Mouse (Mus musculus): ENCODE results near the gene Cit. TPM values are rescaled to one million over a fixed set of nuclear protein-coding genes. Genes with fewer than 3 reads are reported as not detected.

Cit gene
- total RNA-seq, 2 experiments from 2014 or later: 55.9 to 66.8 TPM

DNA sequence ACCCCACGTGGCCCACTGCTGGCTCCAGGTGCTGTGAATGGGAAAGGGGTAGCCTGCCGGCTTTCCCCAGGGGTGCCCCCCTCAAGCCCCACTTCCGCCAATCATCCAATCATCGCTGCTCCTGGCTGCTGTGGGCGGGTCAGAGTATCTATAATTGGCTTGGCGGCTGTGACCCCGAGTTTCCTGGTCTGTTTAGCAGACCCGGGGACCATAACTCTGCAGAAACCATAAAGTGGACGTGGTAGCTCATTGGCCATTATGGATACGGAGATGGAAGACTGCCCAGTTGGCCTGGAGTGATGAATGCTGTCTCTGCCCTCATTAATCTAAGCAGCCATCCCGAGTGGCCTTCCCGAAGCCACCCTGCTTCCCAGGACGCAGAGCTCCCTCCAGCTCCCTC lies 158.7 kb downstream of the Cit start:
- DNase-seq (ENCODE audit: extremely low spot score in 1 of 2, low spot score in 1 of 2): no peak

DNA sequence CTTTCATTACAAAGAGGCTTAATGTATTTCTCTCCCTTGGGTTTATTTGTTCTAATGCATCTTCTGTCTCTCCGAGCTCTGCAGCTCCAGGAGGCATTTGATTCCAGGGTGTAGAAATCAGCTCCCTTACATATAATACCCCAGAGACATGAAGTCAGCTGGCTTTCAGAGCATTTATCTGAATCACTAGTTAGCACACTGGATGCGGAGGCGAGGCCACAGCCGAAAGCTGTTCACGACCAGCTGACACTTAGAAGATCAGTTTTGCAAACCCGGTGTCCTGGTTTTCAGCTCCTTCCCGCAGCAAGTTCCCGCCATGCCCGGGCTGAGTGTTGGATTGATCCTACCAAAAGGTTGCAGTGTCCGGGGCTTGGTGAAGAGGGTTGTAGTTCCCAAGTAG lies 159.2 kb downstream of the Cit start:
- peak in 1 of 2 experiments; percentile 11 for DNase-seq (ENCODE audit: extremely low spot score in 1 of 2, low spot score in 1 of 2)

GRCm38 (mm10) chr5:116006324-116007099 lies 161.4 kb downstream of the Cit start:
- no peak for DNase-seq (ENCODE audit: extremely low spot score in 1 of 2, low spot score in 1 of 2)

- DNase-seq (ENCODE audit: extremely low spot score in 1 of 2, low spot score in 1 of 2): no peak
These were observed 162.6 kb downstream of the Cit start for GRCm38 (mm10) chr5:116007723-116008122.

DNA sequence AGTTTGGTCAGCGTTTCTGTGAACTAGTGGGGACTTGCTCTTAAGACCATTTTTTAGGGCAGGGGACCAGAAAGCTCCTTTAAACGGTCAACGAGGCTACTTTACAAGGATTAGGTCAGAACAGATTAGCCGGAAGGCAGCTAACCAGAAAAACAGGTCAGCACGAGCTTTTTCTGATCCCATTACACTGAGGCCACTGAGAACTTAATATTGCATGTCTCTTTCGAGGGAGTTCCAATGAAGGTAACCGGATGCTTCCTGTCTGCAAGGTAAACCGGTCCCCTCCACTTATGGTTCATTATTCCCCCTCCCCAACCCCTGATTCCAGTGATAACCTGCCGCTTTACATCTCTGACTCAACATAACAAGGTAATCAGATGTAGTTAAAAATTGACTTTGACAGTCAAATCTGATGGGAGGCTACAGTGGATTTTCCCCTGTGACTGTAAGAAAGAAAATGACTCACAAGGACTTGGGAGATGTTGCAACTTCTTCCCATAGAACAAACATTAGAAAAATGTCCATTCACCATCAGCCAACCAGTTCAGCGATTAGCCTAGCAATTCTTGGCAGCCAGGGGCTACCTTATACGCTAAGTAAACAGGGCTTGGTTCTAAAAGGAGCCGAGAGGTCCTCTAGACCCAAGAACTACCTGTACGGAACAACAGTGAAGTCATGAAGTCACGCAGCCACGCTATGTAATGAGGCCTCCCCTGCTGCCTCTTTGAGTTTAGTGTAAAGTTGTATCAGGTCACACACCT lies 164.2 kb downstream of the Cit start:
- DNase-seq (ENCODE audit: extremely low spot score in 1 of 2, low spot score in 1 of 2): no peak

GRCm38 (mm10) chr5:116009884-116010627 lies 165.0 kb downstream of the Cit start:
- DNase-seq (ENCODE audit: extremely low spot score in 1 of 2, low spot score in 1 of 2): no peak

- DNase-seq (ENCODE audit: extremely low spot score in 1 of 2, low spot score in 1 of 2): no peak
These were observed 166.6 kb downstream of the Cit start for GRCm38 (mm10) chr5:116011700-116012099.

GRCm38 (mm10) chr5:116012503-116012902 lies 167.4 kb downstream of the Cit start:
- DNase-seq (ENCODE audit: extremely low spot score in 1 of 2, low spot score in 1 of 2): no peak

DNA sequence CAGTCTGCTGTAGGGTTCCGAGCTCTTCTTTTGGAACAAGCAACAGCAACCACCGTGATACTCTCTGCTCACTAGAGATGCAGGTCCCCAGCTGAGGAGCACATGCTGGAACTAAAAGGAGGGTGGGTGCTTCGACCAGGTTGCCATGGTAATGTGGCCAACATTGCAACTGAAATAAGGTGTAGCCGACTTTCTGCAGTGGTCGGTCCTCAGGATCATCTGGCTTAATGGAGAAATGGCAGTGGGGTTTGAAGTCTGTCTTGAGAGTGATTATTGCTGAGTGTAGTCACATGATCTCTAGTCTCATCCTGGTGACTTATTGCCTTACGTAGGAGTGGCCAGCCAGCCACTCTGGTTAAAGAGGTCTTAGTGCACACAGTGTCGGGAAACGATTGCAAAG lies 168.7 kb downstream of the Cit start:
- DNase-seq (ENCODE audit: extremely low spot score in 1 of 2, low spot score in 1 of 2): no peak

DNA sequence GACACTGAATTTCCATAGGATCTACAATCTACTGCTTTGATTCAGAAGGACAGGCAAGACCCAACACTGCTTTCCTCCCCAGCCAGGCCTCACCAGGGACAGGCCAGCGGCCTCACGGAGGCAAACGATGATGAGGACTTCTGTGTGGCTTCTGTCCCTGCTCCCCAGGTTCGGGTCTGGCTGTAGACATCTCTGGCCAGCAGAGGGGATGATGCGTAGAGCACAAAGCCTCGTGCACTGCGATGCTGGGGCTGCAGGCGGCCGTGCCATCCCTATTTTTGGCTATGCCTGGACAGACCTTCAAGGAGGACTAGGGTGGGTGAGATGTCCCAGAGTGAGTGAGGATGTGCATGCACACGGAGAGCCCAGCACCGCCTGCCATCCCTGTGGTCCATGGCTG lies 169.2 kb downstream of the Cit start:
- no peak for DNase-seq (ENCODE audit: extremely low spot score in 1 of 2, low spot score in 1 of 2)

DNA sequence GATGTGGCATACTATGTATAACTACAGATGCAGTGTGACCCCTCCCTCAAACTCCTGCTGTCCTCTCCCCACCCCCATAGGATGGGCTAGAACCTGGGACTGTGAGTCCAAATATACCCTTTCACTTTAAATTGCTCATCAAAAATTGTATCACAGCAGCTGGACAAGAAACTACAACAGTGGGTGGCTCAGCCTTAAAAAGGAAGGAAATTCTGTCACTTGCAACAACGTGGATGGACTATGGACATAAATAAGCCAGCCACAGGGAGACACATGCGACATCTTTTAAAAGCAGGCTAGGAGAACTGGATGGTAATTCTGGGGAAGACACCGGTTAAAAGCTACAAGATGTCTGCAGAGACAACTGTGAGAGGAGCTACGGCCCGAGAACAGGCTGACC lies 171.5 kb downstream of the Cit start:
- no peak for DNase-seq (ENCODE audit: extremely low spot score in 1 of 2, low spot score in 1 of 2)

GRCm38 (mm10) chr5:116017391-116017790 lies 172.3 kb downstream of the Cit start:
- no peak for DNase-seq (ENCODE audit: extremely low spot score in 1 of 2, low spot score in 1 of 2)

- no peak for DNase-seq (ENCODE audit: extremely low spot score in 1 of 2, low spot score in 1 of 2)
These were observed 173.1 kb downstream of the Cit start for GRCm38 (mm10) chr5:116018196-116018595.

DNA sequence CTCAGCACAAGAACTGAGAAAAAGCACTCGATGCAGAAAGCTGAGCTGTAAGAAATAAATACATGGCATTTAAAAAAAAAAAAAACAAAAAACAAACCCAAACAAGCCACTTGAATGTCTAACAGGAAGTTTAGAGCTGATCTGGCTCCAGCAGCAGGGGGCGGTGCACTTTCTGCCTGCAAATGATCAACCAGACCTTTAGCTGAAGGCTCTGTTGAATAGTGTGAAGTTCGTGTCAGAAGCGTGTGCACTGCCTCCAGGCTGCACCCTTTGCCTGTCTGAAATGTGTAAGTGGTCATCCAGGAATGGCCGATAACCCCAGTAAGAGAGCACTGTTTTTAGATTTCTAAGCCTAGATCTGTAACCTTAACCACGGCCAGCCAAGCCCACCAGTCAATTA lies 173.7 kb downstream of the Cit start:
- DNase-seq (ENCODE audit: extremely low spot score in 1 of 2, low spot score in 1 of 2): no peak

GRCm38 (mm10) chr5:116019371-116019770 lies 174.3 kb downstream of the Cit start:
- no peak for DNase-seq (ENCODE audit: extremely low spot score in 1 of 2, low spot score in 1 of 2)

- DNase-seq (ENCODE audit: extremely low spot score in 1 of 2, low spot score in 1 of 2): no peak
These were observed 176.5 kb downstream of the Cit start for GRCm38 (mm10) chr5:116021552-116021951.

DNA sequence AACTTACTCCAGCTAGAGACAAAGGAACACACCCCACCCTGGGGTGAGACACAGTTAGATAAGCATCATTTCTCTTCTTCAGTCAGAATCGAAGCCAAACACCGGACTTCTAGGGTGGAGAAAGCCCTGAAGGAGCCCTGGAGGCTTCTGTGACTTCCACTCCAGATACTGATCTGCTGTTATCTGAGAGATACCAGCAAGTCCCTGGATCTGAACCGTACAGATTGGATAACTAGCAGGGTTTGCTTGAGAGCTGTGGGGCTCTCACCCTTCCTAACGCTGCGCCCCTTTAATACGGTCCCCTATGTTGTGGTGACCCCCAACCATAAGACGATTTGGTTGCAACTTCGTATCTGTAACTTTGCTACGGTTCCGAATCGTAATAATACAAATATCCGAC lies 177.1 kb downstream of the Cit start:
- DNase-seq (ENCODE audit: extremely low spot score in 1 of 2, low spot score in 1 of 2): no peak

GRCm38 (mm10) chr5:116022658-116023200 lies 177.7 kb downstream of the Cit start:
- DNase-seq (ENCODE audit: extremely low spot score in 1 of 2, low spot score in 1 of 2): no peak

DNA sequence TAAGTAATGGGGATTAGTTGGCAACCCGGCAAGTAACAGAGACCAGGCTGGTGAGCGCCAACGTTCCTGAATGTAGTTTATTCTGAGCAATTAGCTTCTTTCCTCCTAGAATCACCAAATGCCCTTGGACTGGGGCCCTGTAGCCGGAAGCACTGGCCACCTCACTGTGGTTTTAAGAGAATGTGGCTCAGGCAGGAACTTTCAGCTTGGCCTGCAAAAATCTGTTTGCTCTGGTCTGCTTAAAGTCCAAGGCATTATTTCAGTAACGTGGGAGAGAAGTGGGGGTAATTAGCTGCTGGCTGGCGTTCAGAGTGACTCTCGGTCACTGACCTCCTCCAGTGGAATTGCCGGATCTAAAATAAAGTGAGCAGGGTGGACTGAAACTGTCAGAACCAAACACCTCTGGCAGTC lies 178.2 kb downstream of the Cit start:
- peak in 1 of 2 experiments; percentile 21 for DNase-seq (ENCODE audit: extremely low spot score in 1 of 2, low spot score in 1 of 2)

GRCm38 (mm10) chr5:116023821-116024284 lies 178.8 kb downstream of the Cit start:
- no peak for DNase-seq (ENCODE audit: extremely low spot score in 1 of 2, low spot score in 1 of 2)

DNA sequence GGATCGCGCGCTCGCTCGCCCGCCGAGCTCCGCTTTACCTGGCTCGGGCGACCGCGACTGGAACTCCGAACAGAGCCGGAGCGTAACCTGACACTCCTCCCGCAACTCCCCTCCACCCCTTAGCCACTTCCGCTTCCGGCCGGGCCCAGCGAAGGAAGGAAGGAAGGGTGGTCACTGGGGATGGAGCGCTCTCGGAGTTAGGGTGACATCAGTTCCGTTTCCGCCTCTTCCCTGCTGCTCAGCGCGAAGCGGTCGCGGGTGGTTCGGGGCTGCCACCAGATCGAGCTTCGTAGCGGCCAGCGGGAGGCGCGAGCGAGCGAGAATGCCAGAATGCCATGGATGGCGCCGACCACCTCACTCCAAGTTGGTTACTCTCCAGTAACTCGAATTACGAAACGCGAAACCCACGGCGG lies 179.3 kb downstream of the Cit start, which contains the start of gene Prkab1:
Gene Prkab1, minus strand, starts transcription at position 182 of the 413 bp plus-strand sequence.
- peak; percentile 71 to 76 for DNase-seq (ENCODE audit: extremely low spot score in 1 of 2, low spot score in 1 of 2)

All from layer of hippocampus, postnatal 25 days (tissue).